Mouse (Mus musculus) G1E (cell line): ENCODE measurements around the gene Samd15.
"Not testable (repeated sequence)": the region's sequence is repeated elsewhere in the genome, so short reads cannot be mapped to it uniquely, and the experiment has no call there.

Source experiments
- CTCF ChIP-seq: IDR thresholded peaks from 2 replicates; pipeline ENCODE4 v1.5.1; 2012; ENCODE audit warnings: low read depth, low read length, inconsistent platforms, mixed read lengths
- GATA1 ChIP-seq: IDR thresholded peaks from 2 replicates; pipeline ENCODE4 v1.6.1; 2012; ENCODE audit warnings: borderline replicate concordance, low read length, inconsistent platforms, mixed read lengths
- GATA2 ChIP-seq: IDR thresholded peaks from 2 replicates; pipeline ENCODE4 v1.6.1; 2012; ENCODE audit warnings: low read depth, low read length, inconsistent platforms, borderline replicate concordance
- POLR2AphosphoS5 ChIP-seq: IDR thresholded peaks from 2 replicates; pipeline ENCODE4 v1.6.1; 2012; ENCODE audit warnings: low read depth, low read length, inconsistent platforms; ENCODE audit not compliant: insufficient replicate concordance
- TAL1 ChIP-seq: conservative IDR thresholded peaks from 2 replicates; pipeline ENCODE4 v1.6.1; 2012; ENCODE audit warnings: low read depth, low read length, inconsistent platforms, mixed read lengths

DNA sequence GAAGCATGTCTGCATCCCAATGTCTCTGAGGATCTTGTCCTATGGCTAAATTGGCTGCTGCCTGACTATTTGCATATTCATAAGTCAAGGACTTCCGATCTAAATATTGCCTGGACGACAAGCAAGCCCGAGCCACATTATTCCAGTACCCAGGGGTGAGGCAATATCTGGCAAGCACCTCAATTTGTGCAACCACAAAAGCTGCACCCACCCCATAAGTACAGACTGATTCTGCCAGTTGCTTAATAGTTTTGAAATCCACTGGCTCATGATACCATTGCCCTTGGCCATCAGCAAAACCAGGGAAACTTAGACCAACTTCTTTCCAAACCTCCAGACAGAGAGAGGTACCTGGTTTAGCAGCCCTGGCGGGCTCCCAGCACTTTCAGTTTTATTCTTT, 45.1 kb upstream of the Samd15 start:
- TF ChIP-seq CTCF, GATA1, TAL1, GATA2, POLR2AphosphoS5: not testable (repeated sequence)
